In the genomic region with DNA sequence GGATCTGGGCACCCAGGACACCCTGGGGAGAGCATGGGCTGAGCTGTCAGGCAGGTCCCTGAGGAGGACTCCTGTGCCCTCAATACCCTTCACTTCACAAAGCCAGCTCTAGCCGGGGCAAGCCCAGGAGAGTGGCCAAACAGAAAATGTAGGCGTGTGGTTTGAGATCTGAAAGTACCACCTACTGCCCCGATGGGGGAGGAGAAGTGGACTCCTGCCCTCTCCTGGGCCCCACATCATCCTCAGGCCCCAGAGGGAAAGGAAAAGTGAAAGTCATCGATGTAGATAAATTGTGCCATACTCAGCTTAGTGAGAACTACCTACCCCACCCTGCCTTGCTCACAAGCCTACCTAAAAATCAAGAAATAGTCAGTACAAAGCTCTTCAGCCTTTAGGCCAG, we compare ENCODE assay signal across 10 mouse cellular contexts.
A peak's percentile ranks its signal among the peaks of the same experiment; 100 is the strongest.
DNase-seq lines count a peak whose midpoint lies in the region; ATAC-seq and TF ChIP-seq lines count a peak whose summit lies in the region.
"Had no signal": no experiment of that assay in that cellular context is flagged by ENCODE, and none has a peak within 500 bp of the region (broad histone marks: within the 10 kb centered on the region; RNA-seq: fewer than 3 reads in every experiment).

No protein-coding gene starts in this region.

- no peak overlapping the region for H3K4me3 ChIP-seq in kidney, embryonic 15.5 days (replicated peaks)
- H3K4me3 ChIP-seq in kidney, adult 2 months (ENCODE audit: insufficient read depth, low read depth, low read length): no peak overlapping the region
- H3K4me3 ChIP-seq in stomach, embryonic 16.5 days (replicated peaks; ENCODE audit: low read length): no peak overlapping the region
- H3K4me3 ChIP-seq in limb, embryonic 10.5 days: no peak overlapping the region

- TF ChIP-seq CTCF in kidney, adult 2 months (conservative IDR thresholded peaks at IDR 0.05; ENCODE audit: insufficient read depth, insufficient read length, low read depth, low read length): 0 out of 2 replicates have a peak, but pooled peaks have one; percentile 2

- H3K4me2 ChIP-seq in kidney, embryonic 15.5 days: no peak overlapping the region
- H3K4me2 ChIP-seq in stomach, embryonic 16.5 days (ENCODE audit: low read depth, low read length): no peak overlapping the region

- H3K9me3 ChIP-seq in kidney, embryonic 15.5 days (replicated peaks): no peaks in the 10 kb centered on the region
- no peaks in the 10 kb centered on the region for H3K9me3 ChIP-seq in stomach, embryonic 16.5 days (replicated peaks; ENCODE audit: control insufficient read depth, low read length)
- no peaks in the 10 kb centered on the region for H3K9me3 ChIP-seq in limb, embryonic 10.5 days (replicated peaks)

- DNase-seq in kidney, adult 18-20 months: peak; percentile 56
- peak; percentile 80 for DNase-seq in kidney, adult 2 months
- peak; percentile 49 for DNase-seq in lung, postnatal 10 days
- DNase-seq in layer of hippocampus, postnatal 25 days (ENCODE audit: extremely low spot score in 1 of 2, low spot score in 1 of 2): no peak
- no peak for DNase-seq in right cerebral cortex, postnatal 4 days
- DNase-seq in limb, embryonic 10.5 days (ENCODE audit: low spot score): no peak
- DNase-seq: heart, postnatal 14 days had no signal

- peaks cover 18% of the 10 kb centered on the region for H3K4me1 ChIP-seq in kidney, embryonic 15.5 days
- H3K4me1 ChIP-seq in kidney, adult 2 months (ENCODE audit: control insufficient read depth, insufficient read depth, low read length): peaks cover 14% of the 10 kb centered on the region; the same call in 1 of the 2 replicates
- peaks cover 11% of the 10 kb centered on the region for H3K4me1 ChIP-seq in stomach, embryonic 16.5 days (ENCODE audit: control insufficient read depth, insufficient read depth, low read length)
- H3K4me1 ChIP-seq in limb, embryonic 10.5 days: peaks cover 5% of the 10 kb centered on the region

- TF ChIP-seq POLR2A in kidney, adult 2 months (IDR thresholded peaks at IDR 0.05; ENCODE audit: low read depth, low read length): no peak

- no peaks in the 10 kb centered on the region for H3K27me3 ChIP-seq in kidney, embryonic 15.5 days
- H3K27me3 ChIP-seq in kidney, adult 2 months (replicated peaks; ENCODE audit: control insufficient read depth, insufficient read depth, low read length): no peaks in the 10 kb centered on the region
- no peaks in the 10 kb centered on the region for H3K27me3 ChIP-seq in stomach, embryonic 16.5 days (ENCODE audit: control insufficient read depth, insufficient read depth, low read length)
- H3K27me3 ChIP-seq in limb, embryonic 10.5 days (ENCODE audit: low read depth, poor library complexity, severe bottlenecking): no peaks in the 10 kb centered on the region
- H3K27me3 ChIP-seq: Patski had no signal

- H3K36me3 ChIP-seq in kidney, embryonic 15.5 days: no peaks in the 10 kb centered on the region
- H3K36me3 ChIP-seq in kidney, adult 2 months (ENCODE audit: control insufficient read depth, insufficient read depth, low read length): no peaks in the 10 kb centered on the region
- no peaks in the 10 kb centered on the region for H3K36me3 ChIP-seq in stomach, embryonic 16.5 days (ENCODE audit: control insufficient read depth, insufficient read depth, low read length)
- no peaks in the 10 kb centered on the region for H3K36me3 ChIP-seq in limb, embryonic 10.5 days

- H3K27ac ChIP-seq in kidney, embryonic 15.5 days: no peak overlapping the region
- H3K27ac ChIP-seq in kidney, adult 2 months (ENCODE audit: insufficient read depth, low read depth, low read length): 0 out of 2 replicates have a peak overlapping the region, but pooled peaks have one; percentile 49
- peak overlapping the region; percentile 53 for H3K27ac ChIP-seq in stomach, embryonic 16.5 days (ENCODE audit: low read length)
- no peak overlapping the region for H3K27ac ChIP-seq in limb, embryonic 10.5 days

- ATAC-seq in kidney, embryonic 15.5 days (replicated peaks; ENCODE audit: low FRiP score): no peak
- peak; percentile 49; the same call in 1 of the 2 replicates for ATAC-seq in stomach, embryonic 16.5 days (ENCODE audit: insufficient read depth, low FRiP score)
- ATAC-seq: Patski had no signal

- H3K9ac ChIP-seq in kidney, embryonic 15.5 days: no peak overlapping the region
- no peak overlapping the region for H3K9ac ChIP-seq in stomach, embryonic 16.5 days (ENCODE audit: low read length)

- WGBS in kidney, embryonic 15.5 days: 54% methylated on average over 4 of the region's 4 CpGs
- 20% methylated on average over 4 of the region's 4 CpGs for WGBS in kidney, adult 2 months
- 40% methylated on average over 4 of the region's 4 CpGs for WGBS in stomach, embryonic 16.5 days
- 67% methylated on average over 4 of the region's 4 CpGs for WGBS in limb, embryonic 10.5 days

Comparison
In these comparisons a context has a peak if more than half of its experiments do, and no peak if none do; other contexts are left out.
1. H3K27ac ChIP-seq: peak in kidney, adult 2 months (single experiment) and stomach, embryonic 16.5 days (single experiment); none in kidney, embryonic 15.5 days (single experiment) and limb, embryonic 10.5 days (single experiment).
2. DNase-seq: peak in kidney, adult 18-20 months (single experiment), kidney, adult 2 months (single experiment) and lung, postnatal 10 days (single experiment); none in layer of hippocampus, postnatal 25 days (0 of 2), right cerebral cortex, postnatal 4 days (single experiment) and limb, embryonic 10.5 days (single experiment).